Comparison of ENCODE assay signal across 8 mouse cellular contexts in the genomic region with DNA sequence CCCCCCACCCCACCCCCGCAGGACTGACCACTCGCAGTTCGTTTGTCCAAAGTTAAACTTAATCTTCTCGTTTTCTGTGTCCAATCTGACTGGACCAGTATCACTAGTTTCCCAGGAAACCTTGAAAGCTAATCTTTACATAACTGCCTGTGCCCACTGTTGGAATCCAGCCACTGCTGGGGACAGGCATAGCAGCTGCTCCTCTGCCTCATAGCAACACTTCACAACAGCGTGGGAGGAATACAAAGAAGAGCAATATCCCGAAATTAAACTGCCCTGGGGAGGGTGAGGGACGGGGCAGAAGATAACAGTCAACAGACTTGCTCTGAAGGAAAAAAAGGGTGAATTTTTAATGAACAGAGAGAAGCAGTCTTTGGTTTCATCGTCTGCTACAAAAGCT.
DNase-seq lines count a peak whose midpoint lies in the region; ATAC-seq and TF ChIP-seq lines count a peak whose summit lies in the region.

No protein-coding gene starts in this region.

- no peak for TF ChIP-seq CTCF in liver, postnatal 0 days (IDR thresholded peaks at IDR 0.05; ENCODE audit: low read depth)

- H3K27me3 ChIP-seq in midbrain, embryonic 11.5 days (ENCODE audit: control insufficient read depth, insufficient read depth, low read length), result no peaks in the 10 kb centered on the region
- no peaks in the 10 kb centered on the region for H3K27me3 ChIP-seq in midbrain, embryonic 10.5 days (ENCODE audit: low read depth, poor library complexity, severe bottlenecking)
- no peaks in the 10 kb centered on the region for H3K27me3 ChIP-seq in liver, postnatal 0 days (ENCODE audit: insufficient read depth, low read length)

- no peaks in the 10 kb centered on the region for H3K9me3 ChIP-seq in midbrain, embryonic 11.5 days (ENCODE audit: control insufficient read depth, low read length)
- no peaks in the 10 kb centered on the region for H3K9me3 ChIP-seq in midbrain, embryonic 10.5 days (replicated peaks)
- H3K9me3 ChIP-seq in liver, postnatal 0 days (ENCODE audit: low read length), result no peaks in the 10 kb centered on the region

- 64% methylated on average over 8 of the region's 8 CpGs for WGBS in midbrain, embryonic 11.5 days
- WGBS in midbrain, embryonic 10.5 days, result 68% methylated on average over 8 of the region's 8 CpGs
- WGBS in liver, postnatal 0 days (ENCODE audit: insufficient replicate concordance), result 63% methylated on average over 8 of the region's 8 CpGs

- TF ChIP-seq EP300 in liver, postnatal 0 days (IDR thresholded peaks at IDR 0.05; ENCODE audit: low read depth), result no peak

- no peaks in the 10 kb centered on the region for H3K36me3 ChIP-seq in midbrain, embryonic 11.5 days (ENCODE audit: control insufficient read depth, insufficient read depth, low read length)
- H3K36me3 ChIP-seq in midbrain, embryonic 10.5 days, result no peaks in the 10 kb centered on the region
- H3K36me3 ChIP-seq in liver, postnatal 0 days (replicated peaks; ENCODE audit: insufficient read depth, low read length), result no peaks in the 10 kb centered on the region

- ATAC-seq in midbrain, embryonic 11.5 days (ENCODE audit: low FRiP score), result peak; percentile 66; the same call in 1 of the 2 replicates
- ATAC-seq in liver, postnatal 0 days, result no peak

- H3K4me2 ChIP-seq in midbrain, embryonic 11.5 days, result no peak overlapping the region
- H3K4me2 ChIP-seq in liver, postnatal 0 days (ENCODE audit: low read depth, low read length), result no peak overlapping the region

- H3K27ac ChIP-seq in midbrain, embryonic 11.5 days (ENCODE audit: low read depth, low read length), result no peak overlapping the region
- H3K27ac ChIP-seq in midbrain, embryonic 10.5 days (replicated peaks), result no peak overlapping the region
- H3K27ac ChIP-seq in liver, postnatal 0 days (ENCODE audit: low read depth), result no peak overlapping the region

- DNase-seq in midbrain, embryonic 11.5 days (ENCODE audit: low spot score, missing footprints), result no peak
- DNase-seq in midbrain, embryonic 10.5 days (ENCODE audit: low spot score), result no peak
- DNase-seq in frontal cortex, postnatal 36 days (ENCODE audit: low spot score in 2 of 2), result peak; percentile 75 to 86
- peak; percentile 58 to 85 for DNase-seq in left cerebral cortex, adult 9 months (ENCODE audit: low spot score in 2 of 2)
- peak; percentile 68 for DNase-seq in right cerebral cortex, postnatal 25 days
- DNase-seq in liver, postnatal 0 days, result no peak
- no peak for DNase-seq in adrenal gland, postnatal 14 days
- DNase-seq in spleen, postnatal 10 days (ENCODE audit: low spot score in 2 of 2), result no peak

- H3K9ac ChIP-seq in midbrain, embryonic 11.5 days (ENCODE audit: low read length), result no peak overlapping the region
- H3K9ac ChIP-seq in liver, postnatal 0 days (replicated peaks), result no peak overlapping the region

- no peaks in the 10 kb centered on the region for H3K4me1 ChIP-seq in midbrain, embryonic 11.5 days (ENCODE audit: control insufficient read depth, insufficient read depth, low read length)
- no peaks in the 10 kb centered on the region for H3K4me1 ChIP-seq in midbrain, embryonic 10.5 days
- no peaks in the 10 kb centered on the region for H3K4me1 ChIP-seq in liver, postnatal 0 days (ENCODE audit: insufficient read depth)

- no peak overlapping the region for H3K4me3 ChIP-seq in midbrain, embryonic 11.5 days (ENCODE audit: low read depth, low read length)
- no peak overlapping the region for H3K4me3 ChIP-seq in midbrain, embryonic 10.5 days
- H3K4me3 ChIP-seq in liver, postnatal 0 days (ENCODE audit: low read depth, low read length), result no peak overlapping the region

Comparison
In these comparisons a context has a peak if more than half of its experiments do, and no peak if none do; other contexts are left out.
1. DNase-seq: peak in frontal cortex, postnatal 36 days (2 of 2), left cerebral cortex, adult 9 months (2 of 2) and right cerebral cortex, postnatal 25 days (single experiment); none in midbrain, embryonic 11.5 days (single experiment), midbrain, embryonic 10.5 days (single experiment), liver, postnatal 0 days (single experiment), adrenal gland, postnatal 14 days (single experiment) and spleen, postnatal 10 days (0 of 2).